In genomic region chr9:72872298-72873130, GRCm38 (mm10) we compare ENCODE assay signal across 10 mouse cellular contexts. TPM values are rescaled to one million over a fixed set of nuclear protein-coding genes. Genes with fewer than 3 reads are reported as not detected.
DNase-seq lines count a peak whose midpoint lies in the region; ATAC-seq and TF ChIP-seq lines count a peak whose summit lies in the region.
"Had no signal": no experiment of that assay in that cellular context is flagged by ENCODE, and none has a peak within 500 bp of the region (broad histone marks: within the 10 kb centered on the region; RNA-seq: fewer than 3 reads in every experiment).

No protein-coding gene starts in this region.

- no peak for TF ChIP-seq POLR2A in MEL (IDR thresholded peaks at IDR 0.05; ENCODE audit: control insufficient read depth in 1 of 2, insufficient read depth in 1 of 2, low read depth in 1 of 2, low read length in 2 of 2, poor library complexity in 1 of 2)

- H3K4me1 ChIP-seq in heart, embryonic 14.5 days (ENCODE audit: control insufficient read depth in 2 of 2, insufficient read depth in 2 of 2, low read length in 2 of 2): peaks cover 8 to 27% of the 10 kb centered on the region in 2 experiments
- no peaks in the 10 kb centered on the region for H3K4me1 ChIP-seq in MEL (ENCODE audit: control insufficient read depth in 1 of 2, insufficient read depth in 2 of 2, low read length in 2 of 2)
- H3K4me1 ChIP-seq in heart, embryonic 16.5 days (ENCODE audit: control insufficient read depth, insufficient read depth, low read length): peaks cover 17% of the 10 kb centered on the region
- peaks cover 6% of the 10 kb centered on the region; the same call in 1 of the 2 replicates for H3K4me1 ChIP-seq in liver, embryonic 12.5 days

- H3K27me3 ChIP-seq in heart, embryonic 14.5 days (ENCODE audit: control insufficient read depth, insufficient read depth, low read length): no peaks in the 10 kb centered on the region
- peaks cover 17 to 55% of the 10 kb centered on the region in 2 experiments for H3K27me3 ChIP-seq in MEL (ENCODE audit: control insufficient read depth in 1 of 2, insufficient read depth in 2 of 2, low read length in 2 of 2)
- no peaks in the 10 kb centered on the region for H3K27me3 ChIP-seq in heart, embryonic 16.5 days (ENCODE audit: control insufficient read depth, insufficient read depth, low read length)
- H3K27me3 ChIP-seq in liver, embryonic 12.5 days (replicated peaks): no peaks in the 10 kb centered on the region

- no peak for TF ChIP-seq EP300 in MEL (IDR thresholded peaks at IDR 0.05; ENCODE audit: low read depth in 1 of 2, low read length in 2 of 2)

- TF ChIP-seq CTCF in MEL (IDR thresholded peaks at IDR 0.05 in 2 of 3, conservative IDR thresholded peaks at IDR 0.05 in 1 of 3; ENCODE audit: control insufficient read depth in 1 of 3, insufficient read depth in 1 of 3, low read depth in 2 of 3, low read length in 3 of 3, poor library complexity in 1 of 3, severe bottlenecking in 1 of 3): no peak

- DNase-seq in heart, postnatal 25 days (ENCODE audit: low spot score): no peak
- DNase-seq in MEL (ENCODE audit: low read depth, low spot score): no peak
- no peak for DNase-seq in left cerebral cortex, adult 18-20 months (ENCODE audit: low spot score in 2 of 2)
- DNase-seq in cerebellum, postnatal 25 days: no peak
- no peak for DNase-seq in spleen, postnatal 14 days (ENCODE audit: low spot score in 2 of 2)

- H3K4me2 ChIP-seq in heart, embryonic 14.5 days (ENCODE audit: low read length): peak overlapping the region; percentile 46
- peak overlapping the region; percentile 18; the same call in 1 of the 2 replicates for H3K4me2 ChIP-seq in heart, embryonic 16.5 days (ENCODE audit: low read depth, low read length)
- peak overlapping the region; percentile 38; the same call in 1 of the 2 replicates for H3K4me2 ChIP-seq in liver, embryonic 12.5 days

- no peak for ATAC-seq in heart, embryonic 14.5 days (ENCODE audit: insufficient number of reproducible peaks, insufficient read depth, low FRiP score, low read depth)
- ATAC-seq in heart, embryonic 16.5 days (replicated peaks; ENCODE audit: extremely low read depth, insufficient read depth, low FRiP score): 0 out of 2 replicates have a peak, but pooled peaks have one; percentile 26
- ATAC-seq in liver, embryonic 12.5 days: no peak
- ATAC-seq: inflammation-experienced regulatory T-cells, adult 6 months had no signal

- no peak overlapping the region for H3K4me3 ChIP-seq in heart, embryonic 14.5 days (ENCODE audit: control insufficient read depth in 1 of 2, insufficient read depth in 1 of 2, low read depth in 1 of 2, low read length in 2 of 2)
- no peak overlapping the region for H3K4me3 ChIP-seq in MEL (ENCODE audit: control insufficient read depth in 1 of 2, insufficient read depth in 1 of 2, low read depth in 2 of 2, low read length in 2 of 2)
- no peak overlapping the region for H3K4me3 ChIP-seq in heart, embryonic 16.5 days (ENCODE audit: low read length)
- no peak overlapping the region for H3K4me3 ChIP-seq in liver, embryonic 12.5 days

- 39% methylated on average over 8 of the region's 8 CpGs for WGBS in heart, embryonic 14.5 days
- WGBS in heart, embryonic 16.5 days: 40% methylated on average over 8 of the region's 8 CpGs
- WGBS in liver, embryonic 12.5 days (ENCODE audit: insufficient replicate concordance): 55% methylated on average over 8 of the region's 8 CpGs

- no peaks in the 10 kb centered on the region for H3K9me3 ChIP-seq in heart, embryonic 14.5 days (ENCODE audit: control insufficient read depth, low read length)
- H3K9me3 ChIP-seq in MEL (replicated peaks; ENCODE audit: insufficient read depth, low read length): no peaks in the 10 kb centered on the region
- no peaks in the 10 kb centered on the region for H3K9me3 ChIP-seq in heart, embryonic 16.5 days (replicated peaks; ENCODE audit: control insufficient read depth, low read length)
- H3K9me3 ChIP-seq in liver, embryonic 12.5 days (replicated peaks): no peaks in the 10 kb centered on the region

- no peak overlapping the region for H3K9ac ChIP-seq in heart, embryonic 14.5 days (ENCODE audit: low read length)
- H3K9ac ChIP-seq in MEL (ENCODE audit: control insufficient read depth, low read depth, low read length, poor library complexity, severe bottlenecking): no peak overlapping the region
- H3K9ac ChIP-seq in heart, embryonic 16.5 days (ENCODE audit: low read length): no peak overlapping the region
- no peak overlapping the region for H3K9ac ChIP-seq in liver, embryonic 12.5 days
- H3K9ac ChIP-seq: liver, embryonic 14.5 days had no signal

- no peaks in the 10 kb centered on the region for H3K79me2 ChIP-seq in MEL (ENCODE audit: control insufficient read depth, insufficient read depth, low read length, poor library complexity)

- no peaks in the 10 kb centered on the region for H3K36me3 ChIP-seq in heart, embryonic 14.5 days (ENCODE audit: control insufficient read depth, insufficient read depth, low read length)
- no peaks in the 10 kb centered on the region for H3K36me3 ChIP-seq in MEL (ENCODE audit: control insufficient read depth in 1 of 2, insufficient read depth in 2 of 2, low read length in 2 of 2)
- H3K36me3 ChIP-seq in heart, embryonic 16.5 days (ENCODE audit: control insufficient read depth, insufficient read depth): no peaks in the 10 kb centered on the region
- no peaks in the 10 kb centered on the region for H3K36me3 ChIP-seq in liver, embryonic 12.5 days

- TF ChIP-seq RAD21 in MEL (IDR thresholded peaks at IDR 0.05; ENCODE audit: low read depth, low read length): no peak

- H3K27ac ChIP-seq in heart, embryonic 14.5 days (replicated peaks in 1 of 2; ENCODE audit: control insufficient read depth in 1 of 2, insufficient read depth in 1 of 2, low read depth in 2 of 2, low read length in 2 of 2): peak overlapping the region; percentile 45 to 69; a peak in 3 of 4 replicates
- H3K27ac ChIP-seq in MEL (ENCODE audit: control insufficient read depth, low read depth, low read length): no peak overlapping the region
- H3K27ac ChIP-seq in heart, embryonic 16.5 days (ENCODE audit: low read length): peak overlapping the region; percentile 40; the same call in 1 of the 2 replicates
- H3K27ac ChIP-seq in liver, embryonic 12.5 days: no peak overlapping the region
- H3K27ac ChIP-seq: liver, embryonic 14.5 days had no signal

- intact Hi-C loops in heart, postnatal 25 days (cut with DNase I): no loop called here

TF ChIP-seq in MEL, 35 proteins besides CTCF, POLR2A, EP300 and RAD21:
- TF ChIP-seq HCFC1 (IDR thresholded peaks at IDR 0.05; ENCODE audit: low read depth, low read length): no peak
- TF ChIP-seq ZNF384 (IDR thresholded peaks at IDR 0.05; ENCODE audit: low read depth, low read length): 0 out of 2 replicates have a peak, but pooled peaks have one; percentile 16
TF ChIP-seq in MEL: peak in this region for 1.

RNA-seq across cellular contexts. Expression of gene Pygo1, which starts 52.9 kb away (rescaled TPM):
- polyA plus RNA-seq in heart, embryonic 14.5 days (2014; fragmentation: Nextera tagmentation; extraction: Ambion mirVana): 2.9 and 3.2 TPM in 2 replicates
- total RNA-seq in heart, postnatal 25 days (2021): 10 to 100 TPM in 1 of 2 experiments, 1 to 10 TPM in 1; 10.0 to 10.9 TPM
- not detected in 2 replicates for total RNA-seq in MEL (2012; rRNA removed)
- polyA plus RNA-seq in MEL (2012; ENCODE audit: insufficient read depth in 1 of 2, insufficient read length in 2 of 2, low read depth in 1 of 2, low replicate concordance in 2 of 2, missing spikeins in 1 of 2): not detected
- polyA plus RNA-seq in heart, embryonic 16.5 days (2015; fragmentation: Nextera tagmentation; extraction: Ambion mirVana): 1.9 TPM in 2 replicates
- 0.35 and 0.48 TPM in 2 replicates for polyA plus RNA-seq in liver, embryonic 12.5 days (2016; fragmentation: Nextera tagmentation; extraction: Ambion mirVana)
- total RNA-seq in left cerebral cortex, adult 18-20 months (2021): 10 to 100 TPM; 18.6 to 19.5 TPM
- polyA plus RNA-seq: inflammation-experienced regulatory T-cells, adult 6 months had no signal

Comparison
In these comparisons a context has a peak if more than half of its experiments do, and no peak if none do; other contexts are left out.
1. H3K27ac ChIP-seq: peak in heart, embryonic 14.5 days (2 of 2) and heart, embryonic 16.5 days (single experiment); none in MEL (single experiment) and liver, embryonic 12.5 days (single experiment).
2. Peak in every context shown above with its lines, with median percentiles within 50 percentile points of each other: H3K4me2 ChIP-seq.